Mouse (Mus musculus) embryonic facial prominence, embryonic 15.5 days (tissue): Measurements from ENCODE around the gene Dlg5. TPM values are rescaled to one million over a fixed set of nuclear protein-coding genes. Genes with fewer than 3 reads are reported as not detected.

Source experiments
- ATAC-seq: fragments of 200-750 bp; cut with Nextera tagmentation; 2 replicates; pipeline ENCODE4 v1.8.0; 2017; ENCODE audit warnings: low read depth, moderate TSS enrichment; ENCODE audit not compliant: insufficient number of reproducible peaks, low FRiP score, low TSS enrichment
- H3K27ac ChIP-seq: fragments of 300-500 bp; sonication (generic); replicated peaks from 2 replicates; pipeline ENCODE4 v1.5.1; 2015; ENCODE audit warnings: mild to moderate bottlenecking, inconsistent platforms
- H3K27me3 ChIP-seq: fragments of 300-500 bp; sonication (generic); 2 replicates; pipeline ENCODE4 v1.6.1; 2015; ENCODE audit warnings: inconsistent platforms
- H3K36me3 ChIP-seq: fragments of 300-500 bp; sonication (generic); 2 replicates; pipeline ENCODE4 v1.6.1; 2015; ENCODE audit warnings: mild to moderate bottlenecking, inconsistent platforms
- H3K4me1 ChIP-seq: fragments of 300-500 bp; sonication (generic); 2 replicates; pipeline ENCODE4 v1.6.1; 2015; ENCODE audit warnings: inconsistent platforms
- H3K4me2 ChIP-seq: fragments of 300-500 bp; sonication (generic); replicated peaks from 2 replicates; pipeline ENCODE4 v1.6.1; 2015; ENCODE audit warnings: mild to moderate bottlenecking, inconsistent platforms
- H3K4me3 ChIP-seq: fragments of 300-500 bp; sonication (generic); replicated peaks from 2 replicates; pipeline ENCODE4 v1.5.1; 2015; ENCODE audit warnings: mild to moderate bottlenecking, inconsistent platforms
- H3K9ac ChIP-seq: fragments of 300-500 bp; sonication (generic); 2 replicates; pipeline ENCODE4 v1.6.1; 2015; ENCODE audit warnings: inconsistent platforms
- H3K9me3 ChIP-seq: fragments of 300-500 bp; sonication (generic); replicated peaks from 2 replicates; pipeline ENCODE4 v1.6.1; 2016; ENCODE audit warnings: inconsistent platforms
- WGBS: fragments of 180-500 bp; shearing (Covaris S2); methylation state at CpG from one replicate; pipeline ENCODE4 v1.1.7; 2015; 5-methylcytosine and 5-hydroxymethylcytosine counted together
- polyA plus RNA-seq: library from polyadenylated mRNA; unstranded; fragments of >200 nt; fragmentation: Nextera tagmentation; extraction: Ambion mirVana; gene quantifications from 2 replicates; pipeline ENCODE4 v1.2.1, GENCODE M21; 2015

Dlg5 gene
- polyA plus RNA-seq, 1 experiment from 2014 or later = 22.1 TPM

- no peak overlapping the region for H3K4me2 ChIP-seq
- H3K9me3 ChIP-seq = no peaks in the 10 kb centered on the region
- H3K27me3 ChIP-seq = no peaks in the 10 kb centered on the region
- WGBS = 93% methylated on average over 13 of the region's 13 CpGs
- ATAC-seq = no peak
- H3K9ac ChIP-seq = no peak overlapping the region
- H3K36me3 ChIP-seq = peaks cover 19% of the 10 kb centered on the region
- H3K4me3 ChIP-seq = no peak overlapping the region
- H3K4me1 ChIP-seq = peaks cover 7% of the 10 kb centered on the region
- H3K27ac ChIP-seq = no peak overlapping the region
Observed at GRCm38 (mm10) chr14:24190131-24190530, 55.6 kb downstream of the Dlg5 start.

GRCm38 (mm10) chr14:24189598-24189997, 56.1 kb downstream of the Dlg5 start:
- Histone ChIP-seq H3K4me2 (no peak overlapping the region), H3K9me3 (no peaks in the 10 kb centered on the region), H3K27me3 (no peaks in the 10 kb centered on the region), H3K4me3 (no peak overlapping the region), H3K4me1 (peaks cover 7% of the 10 kb centered on the region), H3K9ac (no peak overlapping the region), H3K27ac (no peak overlapping the region), H3K36me3 (peaks cover 19% of the 10 kb centered on the region)
- no peak for ATAC-seq
- 77% methylated on average over 7 of the region's 7 CpGs for WGBS

- H3K4me3 ChIP-seq = no peak overlapping the region
- H3K36me3 ChIP-seq = peaks cover 9% of the 10 kb centered on the region
Observed at GRCm38 (mm10) chr14:24185514-24185913, 60.2 kb downstream of the Dlg5 start.

GRCm38 (mm10) chr14:24182955-24183354, 62.8 kb downstream of the Dlg5 start:
- no peak overlapping the region for H3K4me2 ChIP-seq
- H3K4me1 ChIP-seq = peaks cover 9% of the 10 kb centered on the region
- no peaks in the 10 kb centered on the region for H3K36me3 ChIP-seq
- no peak for ATAC-seq
- WGBS = 74% methylated on average over 3 of the region's 3 CpGs
- no peaks in the 10 kb centered on the region for H3K9me3 ChIP-seq
- 0 out of 2 replicates have a peak overlapping the region, but pooled peaks have one; percentile 7 for H3K27ac ChIP-seq
- no peak overlapping the region for H3K9ac ChIP-seq
- no peak overlapping the region for H3K4me3 ChIP-seq
- no peaks in the 10 kb centered on the region for H3K27me3 ChIP-seq

More at GRCm38 (mm10) chr14:24185514-24185913, 60.2 kb downstream of the Dlg5 start:
- Histone ChIP-seq H3K9me3 (no peaks in the 10 kb centered on the region), H3K4me2 (no peak overlapping the region), H3K9ac (no peak overlapping the region), H3K27me3 (no peaks in the 10 kb centered on the region), H3K4me1 (peaks cover 7% of the 10 kb centered on the region), H3K27ac (no peak overlapping the region)
- ATAC-seq = peak; percentile 59
- 58% methylated on average over 4 of the region's 4 CpGs for WGBS

GRCm38 (mm10) chr14:24181811-24182506, 63.8 kb downstream of the Dlg5 start:
- Histone ChIP-seq H3K36me3 (peaks cover 9% of the 10 kb centered on the region), H3K27me3 (no peaks in the 10 kb centered on the region), H3K9me3 (no peaks in the 10 kb centered on the region), H3K4me2 (no peak overlapping the region), H3K4me3 (no peak overlapping the region), H3K27ac (peak overlapping the region; percentile 48; the same call in 1 of the 2 replicates), H3K9ac (no peak overlapping the region), H3K4me1 (peaks cover 9% of the 10 kb centered on the region)
- ATAC-seq = no peak
- WGBS = 24% methylated on average over 10 of the region's 10 CpGs

GRCm38 (mm10) chr14:24179466-24179991, 66.2 kb downstream of the Dlg5 start:
- H3K4me3 ChIP-seq = no peak overlapping the region
- H3K36me3 ChIP-seq = peaks cover 31% of the 10 kb centered on the region
- no peaks in the 10 kb centered on the region for H3K9me3 ChIP-seq
- H3K27me3 ChIP-seq = no peaks in the 10 kb centered on the region
- WGBS = 70% methylated on average over 6 of the region's 6 CpGs
- no peak for ATAC-seq
- H3K27ac ChIP-seq = no peak overlapping the region
- H3K9ac ChIP-seq = no peak overlapping the region
- H3K4me2 ChIP-seq = no peak overlapping the region
- H3K4me1 ChIP-seq = peaks cover 7% of the 10 kb centered on the region; the same call in 1 of the 2 replicates

- H3K9me3 ChIP-seq = no peaks in the 10 kb centered on the region
- 68% methylated on average over 10 of the region's 10 CpGs for WGBS
- no peak overlapping the region for H3K4me2 ChIP-seq
- no peak overlapping the region for H3K27ac ChIP-seq
- H3K36me3 ChIP-seq = peaks cover 45% of the 10 kb centered on the region
- ATAC-seq = no peak
- H3K4me3 ChIP-seq = no peak overlapping the region
- H3K4me1 ChIP-seq = 0 out of 2 replicates have a peak, but pooled peaks cover 2% of the 10 kb centered on the region
- no peak overlapping the region for H3K9ac ChIP-seq
- no peaks in the 10 kb centered on the region for H3K27me3 ChIP-seq
Observed at GRCm38 (mm10) chr14:24176609-24177008, 69.1 kb downstream of the Dlg5 start.

GRCm38 (mm10) chr14:24173326-24173725, 72.4 kb downstream of the Dlg5 start:
- Histone ChIP-seq H3K27me3 (no peaks in the 10 kb centered on the region), H3K4me1 (no peaks in the 10 kb centered on the region), H3K9me3 (no peaks in the 10 kb centered on the region), H3K27ac (no peak overlapping the region), H3K4me3 (no peak overlapping the region), H3K36me3 (peaks cover 68% of the 10 kb centered on the region), H3K4me2 (no peak overlapping the region), H3K9ac (no peak overlapping the region)
- WGBS = 72% methylated on average over 6 of the region's 6 CpGs
- no peak for ATAC-seq

DNA sequence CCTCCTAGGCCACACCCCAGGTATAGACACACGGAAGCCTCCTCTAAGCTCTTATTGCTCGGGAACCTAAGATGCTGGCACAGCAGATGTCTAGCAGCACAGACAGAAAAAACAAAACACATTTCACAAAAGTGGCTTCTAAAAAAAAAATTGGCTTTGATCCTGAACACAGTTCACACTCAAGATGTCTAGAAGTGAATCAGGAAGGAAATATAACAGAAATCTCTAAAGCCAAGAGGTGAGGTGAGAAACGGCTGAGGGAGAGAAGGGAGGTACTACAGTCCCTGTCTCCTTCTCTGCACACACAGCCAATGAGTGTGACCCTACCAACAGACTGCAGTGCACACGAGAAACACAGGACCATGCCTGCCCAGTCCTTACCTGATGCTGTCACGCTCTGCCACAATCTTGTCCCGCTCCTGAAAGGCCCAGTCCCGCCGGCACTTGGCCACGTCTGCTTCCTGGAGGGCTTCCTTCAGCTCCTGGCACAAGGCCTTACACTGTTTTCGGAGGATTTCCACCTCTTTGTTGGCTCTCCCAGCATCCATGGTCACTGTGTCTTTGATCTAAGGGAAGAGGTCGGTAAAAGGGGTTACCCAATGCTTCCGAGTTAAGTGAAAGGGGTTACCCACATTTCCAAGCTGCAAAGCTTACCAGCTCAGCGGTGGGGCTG, 73.9 kb downstream of the Dlg5 start:
- H3K4me1 ChIP-seq = no peaks in the 10 kb centered on the region
- no peak for ATAC-seq
- peaks cover 61% of the 10 kb centered on the region for H3K36me3 ChIP-seq

GRCm38 (mm10) chr14:24166046-24166445, 79.7 kb downstream of the Dlg5 start:
- Histone ChIP-seq H3K9ac (no peak overlapping the region), H3K4me1 (no peaks in the 10 kb centered on the region), H3K27me3 (no peaks in the 10 kb centered on the region), H3K27ac (no peak overlapping the region), H3K4me3 (no peak overlapping the region), H3K9me3 (no peaks in the 10 kb centered on the region), H3K4me2 (no peak overlapping the region), H3K36me3 (peaks cover 68% of the 10 kb centered on the region)
- 91% methylated on average over 8 of the region's 8 CpGs for WGBS
- no peak for ATAC-seq

More for the DNA sequence above, 73.9 kb downstream of the Dlg5 start:
- Histone ChIP-seq H3K9ac (no peak overlapping the region), H3K27ac (no peak overlapping the region), H3K27me3 (no peaks in the 10 kb centered on the region), H3K4me2 (no peak overlapping the region), H3K4me3 (no peak overlapping the region), H3K9me3 (no peaks in the 10 kb centered on the region)
- 82% methylated on average over 13 of the region's 13 CpGs for WGBS

DNA sequence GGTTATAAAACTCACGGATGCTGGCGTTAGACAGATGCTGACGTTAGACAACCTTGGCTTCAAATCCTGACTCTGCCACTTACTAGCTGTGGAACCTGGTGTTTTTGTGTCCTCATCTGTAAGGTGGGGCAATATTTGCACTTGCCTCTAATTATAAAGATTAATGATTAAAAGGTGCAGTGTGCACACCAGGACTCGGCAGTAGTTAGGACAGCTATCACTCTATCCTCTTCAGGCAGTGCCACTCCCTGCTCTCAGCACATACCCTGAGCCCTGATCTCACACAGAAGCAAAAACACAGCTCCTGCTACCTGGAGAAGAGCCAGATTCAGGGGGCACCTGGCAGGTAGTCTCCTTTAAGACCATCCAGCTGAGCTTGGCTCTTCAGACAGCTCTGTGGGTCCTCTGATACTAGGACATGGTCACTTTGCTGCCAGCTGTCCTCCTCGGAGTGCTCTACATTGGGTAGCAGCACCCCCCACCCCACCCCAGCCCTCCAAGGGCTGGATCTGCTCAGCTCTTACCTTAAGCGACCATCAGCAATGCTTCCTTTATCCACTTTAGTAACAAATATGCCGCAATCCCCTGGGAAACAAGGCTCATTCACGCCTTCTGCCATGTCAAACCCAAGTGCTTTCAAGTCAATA, 80.9 kb downstream of the Dlg5 start:
- ATAC-seq = no peak

More for the DNA sequence above, 80.9 kb downstream of the Dlg5 start:
- H3K4me3 ChIP-seq = no peak overlapping the region
- H3K27me3 ChIP-seq = no peaks in the 10 kb centered on the region
- no peak overlapping the region for H3K9ac ChIP-seq
- no peaks in the 10 kb centered on the region for H3K4me1 ChIP-seq
- peaks cover 67% of the 10 kb centered on the region for H3K36me3 ChIP-seq
- H3K4me2 ChIP-seq = no peak overlapping the region
- H3K27ac ChIP-seq = no peak overlapping the region
- H3K9me3 ChIP-seq = no peaks in the 10 kb centered on the region
- WGBS = 89% methylated on average over 8 of the region's 8 CpGs
